Mouse (Mus musculus) hindbrain, embryonic 14.5 days (tissue): ENCODE data around the gene Ccdc191. TPM values are rescaled to one million over a fixed set of nuclear protein-coding genes. Genes with fewer than 3 reads are reported as not detected.
A peak's percentile ranks its signal among the peaks of the same experiment; 100 is the strongest.

ENCODE experiments used
- ATAC-seq: fragments of 200-750 bp; cut with Nextera tagmentation; 2 replicates; pipeline ENCODE4 v1.8.0; 2017; ENCODE audit warnings: moderate number of reproducible peaks, mild to moderate bottlenecking, moderate TSS enrichment, moderate library complexity; ENCODE audit not compliant: low FRiP score
- DNase-seq: peaks from one replicate; pipeline ENCODE4 v3.0.0-alpha.2; 2015; ENCODE audit warnings: low spot score
- H3K27ac ChIP-seq: fragments of 300-500 bp; sonication (generic); 2 replicates; pipeline ENCODE4 v1.5.1; 2014; ENCODE audit warnings: mild to moderate bottlenecking, moderate library complexity
- H3K27me3 ChIP-seq: fragments of 300-500 bp; sonication (generic); 2 replicates; pipeline ENCODE4 v1.6.1; 2014; ENCODE audit warnings: mild to moderate bottlenecking, low read length, mixed read lengths; ENCODE audit not compliant: control insufficient read depth, insufficient read depth
- H3K36me3 ChIP-seq: fragments of 300-500 bp; sonication (generic); replicated peaks from 2 replicates; pipeline ENCODE4 v1.6.1; 2014; ENCODE audit not compliant: control insufficient read depth, insufficient read depth
- H3K4me1 ChIP-seq: fragments of 300-500 bp; sonication (generic); replicated peaks from 2 replicates; pipeline ENCODE4 v1.6.1; 2014; ENCODE audit warnings: antibody characterized with exemption, low read length, mixed read lengths; ENCODE audit not compliant: control insufficient read depth, insufficient read depth
- H3K4me2 ChIP-seq: fragments of 300-500 bp; sonication (generic); replicated peaks from 2 replicates; pipeline ENCODE4 v1.6.1; 2014; ENCODE audit warnings: mild to moderate bottlenecking, moderate library complexity
- H3K4me3 ChIP-seq: fragments of 300-500 bp; sonication (generic); replicated peaks from 2 replicates; pipeline ENCODE4 v1.5.1; 2014; ENCODE audit warnings: mild to moderate bottlenecking, low read length
- H3K9ac ChIP-seq: fragments of 300-500 bp; sonication (generic); 2 replicates; pipeline ENCODE4 v1.6.1; 2014
- H3K9me3 ChIP-seq: fragments of 300-500 bp; sonication (generic); 2 replicates; pipeline ENCODE4 v1.6.1; 2016; ENCODE audit warnings: low read length; ENCODE audit not compliant: control insufficient read depth
- WGBS: fragments of 180-500 bp; shearing (Covaris S2); extraction: QIAGEN DNeasy Blood & Tissue Kit; methylation state at CpG from one replicate; pipeline ENCODE4 v1.1.7; 2014; 5-methylcytosine and 5-hydroxymethylcytosine counted together
- polyA plus RNA-seq: library from polyadenylated mRNA; unstranded; fragments of >200 nt; fragmentation: Nextera tagmentation; extraction: Ambion mirVana; gene quantifications from 2 replicates; pipeline ENCODE4 v1.2.1, GENCODE M21; 2014

The Ccdc191 gene
- polyA plus RNA-seq, 1 experiment from 2014 or later: 7.7 TPM

DNA sequence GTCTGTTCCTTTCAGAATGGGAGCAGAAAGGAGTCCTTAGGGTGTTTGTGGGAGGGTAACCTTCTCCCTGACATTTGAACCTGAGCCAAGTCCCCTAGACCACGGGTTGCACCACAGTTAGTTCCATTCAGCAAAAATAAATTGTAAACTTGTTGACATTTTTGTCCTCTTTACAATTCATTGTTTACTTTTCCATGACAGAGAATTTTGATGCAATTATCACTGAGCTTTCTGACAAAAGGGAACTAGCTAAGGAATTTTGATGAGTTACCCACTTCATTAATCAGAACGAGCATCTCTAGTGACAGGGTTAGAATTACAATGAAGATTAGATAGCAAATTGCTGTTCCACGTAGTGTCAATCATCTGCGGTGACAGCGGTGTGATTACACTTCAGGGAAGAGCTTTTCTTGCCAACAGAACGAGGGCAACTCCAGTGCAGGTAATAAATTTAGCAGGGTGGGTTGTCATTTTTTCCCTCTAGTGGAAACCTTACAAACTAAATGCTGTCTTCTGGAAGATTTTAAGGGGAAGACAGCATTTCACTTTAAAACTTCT is 35.5 kb downstream of the Ccdc191 start:
- Histone ChIP-seq H3K27ac (0 out of 2 replicates have a peak overlapping the region, but pooled peaks have one; percentile 32), H3K4me2 (no peak overlapping the region), H3K4me1 (0 out of 2 replicates have a peak, but pooled peaks cover 6% of the 10 kb centered on the region), H3K27me3 (no peaks in the 10 kb centered on the region), H3K4me3 (no peak overlapping the region), H3K9ac (no peak overlapping the region), H3K9me3 (no peaks in the 10 kb centered on the region), H3K36me3 (no peaks in the 10 kb centered on the region)
- WGBS: 55% methylated on average over 6 of the region's 6 CpGs
- DNase-seq (no peak), ATAC-seq (no peak)

DNA sequence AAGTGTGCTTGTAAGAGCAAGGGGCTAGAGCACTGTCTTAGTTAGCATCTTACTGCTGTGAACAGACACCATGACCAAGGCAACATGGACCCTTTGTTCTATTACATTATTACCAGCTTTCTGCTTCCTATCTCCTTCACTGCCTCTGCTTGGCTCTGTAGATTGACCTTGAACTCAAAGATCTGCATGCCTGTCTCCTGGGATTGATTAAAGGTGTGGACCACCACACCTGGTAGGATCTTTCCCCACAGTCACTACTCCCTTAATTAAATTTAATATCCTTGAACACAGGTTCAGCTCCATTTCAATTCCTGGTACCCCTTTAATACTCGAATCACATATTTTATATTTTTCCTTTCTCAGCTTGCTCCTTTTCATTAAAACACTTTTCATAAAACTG is 36.2 kb downstream of the Ccdc191 start:
- H3K27ac ChIP-seq: no peak overlapping the region
- no peaks in the 10 kb centered on the region for H3K27me3 ChIP-seq
- no peaks in the 10 kb centered on the region for H3K9me3 ChIP-seq
- no peak overlapping the region for H3K4me3 ChIP-seq
- no peak overlapping the region for H3K4me2 ChIP-seq
- no peak for ATAC-seq
- H3K9ac ChIP-seq: no peak overlapping the region
- H3K4me1 ChIP-seq: 0 out of 2 replicates have a peak, but pooled peaks cover 6% of the 10 kb centered on the region
- no peaks in the 10 kb centered on the region for H3K36me3 ChIP-seq
- no peak for DNase-seq
- WGBS: 94% methylated on average over 1 of the region's 1 CpGs

DNA sequence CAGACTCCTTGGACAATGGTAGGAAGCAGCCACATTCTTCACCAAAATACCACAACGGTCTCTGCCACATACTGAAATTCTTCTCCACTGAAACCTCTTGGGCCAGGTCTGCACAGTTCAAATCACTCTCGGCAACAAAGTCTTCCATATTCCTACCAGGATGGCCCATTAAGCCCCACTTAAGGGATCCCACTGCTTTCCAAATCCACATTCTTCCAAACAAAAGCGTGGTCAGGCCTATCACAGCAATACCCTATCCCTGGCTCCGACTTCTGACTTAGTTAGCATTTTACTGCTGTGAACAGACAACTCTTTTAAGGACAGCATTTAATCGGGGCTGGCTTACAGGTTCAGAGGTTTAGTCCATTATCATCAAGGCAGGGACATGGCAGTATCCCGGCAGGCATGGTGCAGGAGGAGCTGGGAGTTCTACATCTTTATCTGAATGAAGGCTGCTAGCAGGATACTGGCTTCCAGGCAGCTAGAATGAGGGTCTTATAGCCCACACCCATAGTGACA is 36.8 kb downstream of the Ccdc191 start, which contains the start of gene Qtrt2:
Gene Qtrt2 (minus strand): TSS at position 469 of the 519 bp plus-strand sequence.
- no peaks in the 10 kb centered on the region for H3K9me3 ChIP-seq
- no peak within 1 kb of the TSS for H3K4me3 ChIP-seq
- no peak within 1 kb of the TSS for H3K27ac ChIP-seq
- WGBS: 75% methylated on average over 6 of the region's 6 CpGs
- H3K36me3 ChIP-seq: no peaks in the 10 kb centered on the region
- no peak for ATAC-seq
- H3K9ac ChIP-seq: no peak within 1 kb of the TSS
- no peak for DNase-seq
- H3K4me2 ChIP-seq: no peak within 1 kb of the TSS
- 0 out of 2 replicates have a peak, but pooled peaks cover 9% of the 10 kb centered on the region for H3K4me1 ChIP-seq
- H3K27me3 ChIP-seq: no peaks in the 10 kb centered on the region

- H3K9me3 ChIP-seq: no peaks in the 10 kb centered on the region
- no peak overlapping the region for H3K9ac ChIP-seq
- H3K4me3 ChIP-seq: no peak overlapping the region
- no peak overlapping the region for H3K4me2 ChIP-seq
- no peaks in the 10 kb centered on the region for H3K27me3 ChIP-seq
- ATAC-seq (no peak), DNase-seq (no peak)
- no peaks in the 10 kb centered on the region for H3K36me3 ChIP-seq
- 0 out of 2 replicates have a peak, but pooled peaks cover 8% of the 10 kb centered on the region for H3K4me1 ChIP-seq
- H3K27ac ChIP-seq: no peak overlapping the region
Measured at GRCm38 (mm10) chr16:43930577-43930976, 41.0 kb downstream of the Ccdc191 start.

DNA sequence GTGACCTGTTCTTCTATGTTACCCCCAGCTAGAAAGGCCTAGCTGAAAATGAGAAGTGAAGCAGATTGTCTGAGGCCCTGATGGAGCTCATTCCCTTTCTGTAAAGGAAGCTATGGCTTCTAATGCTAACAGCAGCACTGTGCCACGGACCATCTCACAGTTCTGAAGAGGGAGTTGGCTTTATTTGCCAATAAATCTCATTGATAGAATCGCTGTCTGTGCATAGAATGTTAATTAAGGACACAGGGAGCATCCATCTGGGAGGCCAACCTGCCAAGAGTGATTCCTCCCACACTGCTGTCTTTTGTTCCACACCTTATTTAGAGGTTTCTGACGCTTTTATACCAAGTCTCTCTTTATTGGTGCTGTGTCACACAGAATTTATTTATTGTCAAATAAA is 41.9 kb downstream of the Ccdc191 start:
- no peak overlapping the region for H3K4me3 ChIP-seq
- no peak overlapping the region for H3K9ac ChIP-seq
- no peak overlapping the region for H3K4me2 ChIP-seq
- H3K27me3 ChIP-seq: no peaks in the 10 kb centered on the region
- H3K27ac ChIP-seq: no peak overlapping the region
- H3K4me1 ChIP-seq: 0 out of 2 replicates have a peak, but pooled peaks cover 5% of the 10 kb centered on the region
- DNase-seq (no peak), ATAC-seq (peak; percentile 27; the same call in 1 of the 2 replicates)
- 63% methylated on average over 3 of the region's 3 CpGs for WGBS
- no peaks in the 10 kb centered on the region for H3K9me3 ChIP-seq
- H3K36me3 ChIP-seq: no peaks in the 10 kb centered on the region

GRCm38 (mm10) chr16:43932319-43932718 is 42.7 kb downstream of the Ccdc191 start:
- no peaks in the 10 kb centered on the region for H3K36me3 ChIP-seq
- WGBS: 91% methylated on average over 7 of the region's 7 CpGs
- no peak for DNase-seq
- no peak overlapping the region for H3K27ac ChIP-seq
- H3K4me3 ChIP-seq: no peak overlapping the region
- ATAC-seq: no peak
- H3K4me1 ChIP-seq: 0 out of 2 replicates have a peak, but pooled peaks cover 5% of the 10 kb centered on the region
- no peak overlapping the region for H3K4me2 ChIP-seq
- no peaks in the 10 kb centered on the region for H3K27me3 ChIP-seq
- no peaks in the 10 kb centered on the region for H3K9me3 ChIP-seq
- no peak overlapping the region for H3K9ac ChIP-seq

DNA sequence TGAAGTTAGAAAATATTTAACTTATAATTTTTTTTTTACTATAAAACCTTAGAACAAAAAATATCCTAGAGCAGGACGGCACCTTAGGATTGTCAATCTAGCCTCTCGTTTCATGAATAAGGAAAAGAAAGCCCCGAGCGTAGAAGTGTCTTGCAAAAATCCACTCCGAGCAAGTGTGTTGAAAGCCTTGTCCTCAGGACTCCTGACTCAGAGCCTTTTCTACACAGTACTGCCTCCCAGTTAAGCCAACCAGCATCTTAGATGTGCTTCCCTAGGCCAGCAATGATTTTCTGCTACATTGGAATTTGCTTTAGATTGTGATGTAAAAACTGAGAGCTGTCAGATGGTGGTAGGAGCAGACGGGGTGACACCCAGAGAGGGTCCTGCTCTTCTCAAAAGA is 43.4 kb downstream of the Ccdc191 start:
- H3K4me2 ChIP-seq: no peak overlapping the region
- no peak overlapping the region for H3K4me3 ChIP-seq
- ATAC-seq (no peak), DNase-seq (no peak)
- 83% methylated on average over 6 of the region's 6 CpGs for WGBS
- H3K4me1 ChIP-seq: 0 out of 2 replicates have a peak, but pooled peaks cover 5% of the 10 kb centered on the region
- no peaks in the 10 kb centered on the region for H3K36me3 ChIP-seq
- no peak overlapping the region for H3K27ac ChIP-seq
- H3K27me3 ChIP-seq: no peaks in the 10 kb centered on the region
- H3K9ac ChIP-seq: no peak overlapping the region
- H3K9me3 ChIP-seq: no peaks in the 10 kb centered on the region

DNA sequence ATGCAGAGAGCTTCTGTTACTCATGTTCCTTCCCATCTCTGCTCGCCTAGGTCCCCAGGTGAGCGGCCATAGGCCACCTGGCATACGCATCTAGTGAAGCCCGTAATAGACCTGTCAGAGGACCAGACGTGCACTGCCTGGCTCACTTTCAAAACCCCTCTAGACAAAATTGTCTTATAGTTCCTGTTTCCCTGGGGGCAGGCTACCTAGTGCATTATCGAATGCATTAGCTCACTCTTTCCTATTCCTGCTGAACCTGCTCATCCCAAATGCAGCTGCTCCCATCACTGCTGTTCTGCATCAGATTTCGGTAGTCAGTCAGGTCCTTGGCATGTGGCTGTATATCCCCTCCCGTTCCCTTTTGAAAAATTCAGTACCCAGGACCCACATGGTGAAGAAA is 45.3 kb downstream of the Ccdc191 start:
- no peaks in the 10 kb centered on the region for H3K27me3 ChIP-seq
- no peak overlapping the region for H3K4me3 ChIP-seq
- H3K27ac ChIP-seq: no peak overlapping the region
- H3K9me3 ChIP-seq: no peaks in the 10 kb centered on the region
- 0 out of 2 replicates have a peak, but pooled peaks cover 5% of the 10 kb centered on the region for H3K4me1 ChIP-seq
- H3K4me2 ChIP-seq: no peak overlapping the region
- H3K9ac ChIP-seq: no peak overlapping the region
- 82% methylated on average over 8 of the region's 8 CpGs for WGBS
- no peaks in the 10 kb centered on the region for H3K36me3 ChIP-seq
- ATAC-seq: no peak
- no peak for DNase-seq

DNA sequence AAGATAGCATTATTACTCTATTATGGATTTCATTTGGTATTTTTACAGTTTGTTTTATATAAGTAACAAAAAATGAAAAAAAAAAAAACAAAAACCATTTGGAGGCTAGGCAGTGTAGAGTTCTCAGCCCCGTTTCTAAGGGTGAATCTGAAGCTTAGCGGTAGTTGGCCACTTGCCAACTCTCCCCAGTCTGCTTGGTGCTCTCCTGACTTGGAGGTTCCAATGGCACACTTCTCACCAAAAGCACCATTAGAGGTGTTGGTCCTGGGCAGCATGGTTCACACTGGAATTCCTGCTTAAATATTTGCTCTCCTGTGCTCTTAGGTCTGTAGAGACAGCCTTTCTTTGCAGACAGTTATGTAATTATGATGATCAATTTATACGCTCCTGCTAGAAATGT is 45.8 kb downstream of the Ccdc191 start:
- Histone ChIP-seq H3K27me3 (no peaks in the 10 kb centered on the region), H3K4me1 (0 out of 2 replicates have a peak, but pooled peaks cover 5% of the 10 kb centered on the region), H3K9me3 (no peaks in the 10 kb centered on the region), H3K4me3 (no peak overlapping the region), H3K36me3 (no peaks in the 10 kb centered on the region), H3K4me2 (no peak overlapping the region), H3K27ac (no peak overlapping the region), H3K9ac (no peak overlapping the region)
- WGBS: 74% methylated on average over 3 of the region's 3 CpGs
- ATAC-seq (no peak), DNase-seq (peak; percentile 35)
